Mouse (Mus musculus) stomach, embryonic 14.5 days (tissue): ENCODE measurements at regions not wholly inside any gene's neighbourhood (a gene's known extent, or its start where the extent isn't known, plus 50 kb on each side); places are given as distances from the start of the nearest gene placed in this dataset.

ENCODE experiments used
- ATAC-seq: fragments of 200-750 bp; cut with Nextera tagmentation; 2 replicates; pipeline ENCODE4 v1.8.0; 2017; ENCODE audit warnings: low read depth, moderate TSS enrichment; ENCODE audit not compliant: insufficient number of reproducible peaks, insufficient read depth, low FRiP score
- H3K27ac ChIP-seq: fragments of 300-500 bp; sonication (generic); 2 replicates; pipeline ENCODE4 v1.5.1; 2014; ENCODE audit warnings: mild to moderate bottlenecking, low read length, moderate library complexity, mixed read lengths
- H3K27me3 ChIP-seq: fragments of 300-500 bp; sonication (generic); 2 replicates; pipeline ENCODE4 v1.6.1; 2014; ENCODE audit warnings: low read length, control low read depth, mixed read lengths; ENCODE audit not compliant: control insufficient read depth, insufficient read depth
- H3K36me3 ChIP-seq: fragments of 300-500 bp; sonication (generic); 2 replicates; pipeline ENCODE4 v1.6.1; 2014; ENCODE audit warnings: mild to moderate bottlenecking, control low read depth, low read length, moderate library complexity, mixed read lengths; ENCODE audit not compliant: control insufficient read depth, insufficient read depth
- H3K4me1 ChIP-seq: fragments of 300-500 bp; sonication (generic); 2 replicates; pipeline ENCODE4 v1.6.1; 2014; ENCODE audit warnings: low read length, control low read depth, mixed read lengths; ENCODE audit not compliant: control insufficient read depth, insufficient read depth
- H3K4me2 ChIP-seq: fragments of 300-500 bp; sonication (generic); replicated peaks from 2 replicates; pipeline ENCODE4 v1.6.1; 2014; ENCODE audit warnings: low read depth, low read length, control low read depth
- H3K4me3 ChIP-seq: fragments of 300-500 bp; sonication (generic); 2 replicates; pipeline ENCODE4 v1.5.1; 2014; ENCODE audit warnings: low read depth, low read length, control low read depth
- H3K9ac ChIP-seq: fragments of 300-500 bp; sonication (generic); replicated peaks from 2 replicates; pipeline ENCODE4 v1.6.1; 2014; ENCODE audit warnings: low read depth, mild to moderate bottlenecking, control low read depth, low read length, moderate library complexity, mixed read lengths
- H3K9me3 ChIP-seq: fragments of 300-500 bp; sonication (generic); 2 replicates; pipeline ENCODE4 v1.6.1; 2016; ENCODE audit warnings: low read depth, low read length, control low read depth; ENCODE audit not compliant: control insufficient read depth
- WGBS: fragments of 180-500 bp; shearing (Covaris S2); extraction: QIAGEN DNeasy Blood & Tissue Kit; methylation state at CpG from one replicate; pipeline ENCODE4 v1.1.7; 2014; 5-methylcytosine and 5-hydroxymethylcytosine counted together

DNA sequence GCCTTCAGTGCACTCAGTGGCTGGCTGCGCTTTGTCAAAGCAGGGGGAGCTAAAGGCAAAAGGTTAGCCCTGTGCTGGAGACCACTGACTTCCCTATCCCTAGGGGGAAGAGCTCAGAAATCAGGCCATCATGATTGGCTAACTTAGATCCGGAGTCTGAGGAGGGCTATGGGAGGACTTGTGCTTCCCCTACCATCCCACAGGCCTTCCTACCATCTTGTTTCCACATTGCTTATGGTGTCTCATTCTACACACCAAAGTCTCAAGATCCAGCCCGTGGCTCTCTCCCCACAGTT, 72.9 kb upstream of the 1700024P04Rik start:
- WGBS, result 79% methylated on average over 3 of the region's 3 CpGs
- no peaks in the 10 kb centered on the region for H3K27me3 ChIP-seq
- no peak overlapping the region; the same call in 1 of the 2 replicates for H3K27ac ChIP-seq

DNA sequence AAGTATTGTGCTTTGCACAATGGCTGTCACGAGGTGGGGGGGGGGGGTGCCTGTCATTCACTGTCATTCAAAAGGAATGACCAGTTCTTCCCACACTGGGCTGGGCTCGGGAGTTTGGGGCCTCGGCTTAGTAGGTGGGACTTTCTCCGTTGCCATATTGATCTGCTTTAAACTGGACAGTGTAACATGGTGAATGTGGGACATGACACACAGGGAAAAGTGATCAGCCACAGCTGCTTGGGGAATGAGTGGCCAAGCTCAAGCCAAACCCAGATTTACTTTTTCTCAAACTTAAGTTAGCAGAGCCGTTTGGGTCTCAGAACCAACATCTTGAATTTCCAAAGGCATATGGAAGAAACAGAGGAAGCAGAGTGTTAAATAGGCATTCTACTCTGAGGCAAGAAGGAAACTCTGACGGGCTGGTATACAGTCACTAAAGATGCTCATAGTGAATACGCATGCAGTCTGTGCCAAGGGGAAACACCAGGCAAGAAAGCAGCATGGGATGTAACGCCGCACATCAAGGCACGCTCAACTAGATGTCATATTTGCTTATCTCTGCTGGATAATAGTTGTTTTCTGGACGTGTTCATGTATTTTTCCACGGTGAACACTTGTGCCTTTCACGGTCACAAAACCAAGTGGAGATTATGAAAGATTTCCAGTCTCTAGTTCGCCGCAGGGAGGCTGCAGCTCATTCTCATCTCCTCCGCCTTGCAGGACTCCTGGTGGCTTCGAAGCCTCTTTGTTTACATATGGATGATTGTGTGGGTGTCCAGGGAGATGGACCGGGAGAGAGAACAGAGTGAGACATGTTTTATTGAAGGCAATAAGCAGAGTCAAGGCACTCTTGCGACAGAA, 72.3 kb upstream of the 1700024P04Rik start:
- peak overlapping the region; percentile 52; the same call in 1 of the 2 replicates for H3K27ac ChIP-seq
- H3K4me1 ChIP-seq, result 0 out of 2 replicates have a peak, but pooled peaks cover 9% of the 10 kb centered on the region
- H3K4me2 ChIP-seq, result no peak overlapping the region
- no peaks in the 10 kb centered on the region for H3K9me3 ChIP-seq
- H3K9ac ChIP-seq, result no peak overlapping the region
- no peaks in the 10 kb centered on the region for H3K36me3 ChIP-seq
- H3K4me3 ChIP-seq, result no peak overlapping the region
- ATAC-seq, result no peak
- no peaks in the 10 kb centered on the region for H3K27me3 ChIP-seq
- WGBS, result 62% methylated on average over 19 of the region's 19 CpGs

More for the DNA sequence above, 72.9 kb upstream of the 1700024P04Rik start:
- Histone ChIP-seq H3K36me3 (no peaks in the 10 kb centered on the region), H3K4me2 (no peak overlapping the region), H3K4me1 (0 out of 2 replicates have a peak, but pooled peaks cover 9% of the 10 kb centered on the region), H3K9me3 (no peaks in the 10 kb centered on the region), H3K4me3 (no peak overlapping the region), H3K9ac (no peak overlapping the region)
- no peak for ATAC-seq

DNA sequence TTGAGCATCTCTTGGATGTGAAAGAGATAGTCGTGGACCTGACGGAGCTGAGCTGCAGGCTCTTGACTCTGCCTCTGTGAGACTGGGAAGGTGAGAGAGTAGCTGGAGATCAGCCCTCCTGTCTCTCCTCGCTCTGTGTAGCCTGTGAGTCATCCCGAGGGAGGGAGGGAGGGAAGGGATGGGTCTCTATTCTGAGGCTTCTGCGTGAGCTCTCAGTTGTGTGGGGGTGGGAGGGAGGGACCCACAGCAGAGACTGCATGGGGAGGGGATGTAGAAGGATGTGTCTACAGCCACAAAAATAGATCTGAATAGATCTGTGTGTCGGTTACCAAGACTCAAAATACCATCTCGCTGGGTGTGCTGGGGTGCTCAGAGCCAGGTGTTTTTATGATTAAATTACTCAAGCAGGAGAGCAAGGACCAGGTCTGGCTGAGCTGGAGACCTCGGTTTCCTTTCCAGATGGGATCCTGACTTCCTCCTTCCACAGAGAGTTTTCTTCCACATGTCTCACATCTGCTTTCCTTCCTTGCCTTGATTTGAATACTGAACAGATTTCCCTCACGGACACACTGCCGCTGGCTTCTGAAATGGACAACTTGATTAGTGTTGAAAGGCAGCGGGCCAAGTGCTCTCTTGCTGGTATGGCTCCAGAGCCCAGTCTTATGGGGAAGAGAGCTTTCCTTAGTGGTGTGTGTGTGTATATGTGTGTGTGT, 71.4 kb upstream of the 1700024P04Rik start:
- H3K9me3 ChIP-seq, result no peaks in the 10 kb centered on the region
- H3K4me1 ChIP-seq, result 0 out of 2 replicates have a peak, but pooled peaks cover 9% of the 10 kb centered on the region
- H3K27ac ChIP-seq, result peak overlapping the region; percentile 52
- WGBS, result 40% methylated on average over 11 of the region's 11 CpGs
- no peaks in the 10 kb centered on the region for H3K27me3 ChIP-seq
- H3K4me2 ChIP-seq, result no peak overlapping the region
- H3K9ac ChIP-seq, result no peak overlapping the region
- H3K36me3 ChIP-seq, result no peaks in the 10 kb centered on the region
- peak; percentile 46; the same call in 1 of the 2 replicates for ATAC-seq
- no peak overlapping the region for H3K4me3 ChIP-seq

DNA sequence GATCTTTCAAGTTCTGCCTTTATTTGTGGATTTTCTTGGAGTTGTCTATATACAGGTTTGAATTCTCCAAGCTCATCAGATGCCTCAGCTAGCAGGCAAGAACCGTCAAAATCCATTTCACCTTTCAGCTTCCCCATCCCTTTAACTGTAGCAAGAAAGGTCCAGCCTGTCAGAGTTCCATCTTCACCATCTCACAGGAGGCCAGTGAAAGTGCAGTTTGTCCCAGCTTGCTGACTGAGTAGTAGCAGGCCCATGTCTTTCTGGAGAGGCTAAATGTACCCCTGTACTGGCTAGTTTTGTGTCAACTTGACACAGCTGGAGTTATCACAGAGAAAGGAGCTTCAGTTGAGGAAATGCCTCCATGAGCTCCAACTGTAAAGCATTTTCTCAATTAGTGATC, 67.7 kb upstream of the 1700024P04Rik start:
- Histone ChIP-seq H3K36me3 (no peaks in the 10 kb centered on the region), H3K27ac (no peak overlapping the region), H3K4me2 (no peak overlapping the region), H3K9ac (no peak overlapping the region), H3K27me3 (no peaks in the 10 kb centered on the region), H3K4me1 (0 out of 2 replicates have a peak, but pooled peaks cover 8% of the 10 kb centered on the region), H3K9me3 (no peaks in the 10 kb centered on the region), H3K4me3 (no peak overlapping the region)
- no peak for ATAC-seq
- WGBS, result 81% methylated on average over 1 of the region's 1 CpGs

DNA sequence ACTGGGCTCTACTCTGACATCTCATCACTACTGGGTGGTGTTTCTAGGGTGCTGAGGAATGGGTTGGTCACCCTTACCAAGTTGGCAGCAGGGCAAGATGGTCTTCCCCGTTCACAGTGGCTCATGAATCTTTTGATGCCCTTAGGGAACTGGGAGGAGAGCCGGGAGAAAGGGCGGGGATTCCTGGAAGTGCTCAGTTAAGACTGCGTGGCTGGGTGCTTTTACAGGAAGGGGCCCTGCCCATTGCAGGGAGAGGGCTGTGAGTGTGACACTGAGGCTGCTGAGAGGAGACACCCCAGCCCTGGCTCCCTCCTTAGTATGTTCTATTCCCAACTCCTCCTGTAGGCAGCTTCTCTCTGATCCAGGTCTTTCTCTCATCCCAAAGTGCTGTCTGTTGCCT, 65.3 kb upstream of the 1700024P04Rik start:
- WGBS, result 49% methylated on average over 4 of the region's 4 CpGs

DNA sequence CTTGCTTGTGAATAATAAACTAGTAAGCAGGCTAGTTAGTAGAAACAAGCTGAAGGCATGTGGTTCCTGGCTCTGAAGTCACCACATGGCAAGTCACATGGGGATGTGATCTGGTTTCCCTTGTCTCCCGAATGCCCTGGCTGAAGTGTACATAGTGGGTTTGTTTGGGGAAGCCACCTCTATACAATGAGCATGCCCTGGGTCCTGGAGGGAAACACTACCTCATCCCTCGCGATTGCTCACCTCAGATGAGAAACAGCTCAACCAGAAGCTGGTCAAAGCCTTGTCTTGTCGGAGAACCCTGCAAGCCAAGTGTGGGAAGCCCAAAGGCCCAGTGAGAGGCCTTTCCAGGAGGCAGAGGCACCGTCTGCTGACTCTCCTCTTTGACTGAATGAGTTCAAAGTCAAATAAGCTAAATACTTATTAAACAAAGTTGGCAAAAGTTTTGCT, 64.3 kb upstream of the 1700024P04Rik start:
- H3K9me3 ChIP-seq, result no peaks in the 10 kb centered on the region
- no peaks in the 10 kb centered on the region for H3K27me3 ChIP-seq
- no peaks in the 10 kb centered on the region for H3K4me1 ChIP-seq
- H3K27ac ChIP-seq, result no peak overlapping the region
- 67% methylated on average over 5 of the region's 5 CpGs for WGBS
- no peak overlapping the region for H3K4me3 ChIP-seq
- ATAC-seq, result no peak
- no peaks in the 10 kb centered on the region for H3K36me3 ChIP-seq
- H3K4me2 ChIP-seq, result no peak overlapping the region
- no peak overlapping the region for H3K9ac ChIP-seq

More for the DNA sequence above, 65.3 kb upstream of the 1700024P04Rik start:
- Histone ChIP-seq H3K9ac (no peak overlapping the region), H3K27ac (no peak overlapping the region), H3K4me1 (no peaks in the 10 kb centered on the region), H3K27me3 (no peaks in the 10 kb centered on the region), H3K9me3 (no peaks in the 10 kb centered on the region), H3K36me3 (no peaks in the 10 kb centered on the region), H3K4me3 (no peak overlapping the region), H3K4me2 (no peak overlapping the region)
- ATAC-seq, result no peak

DNA sequence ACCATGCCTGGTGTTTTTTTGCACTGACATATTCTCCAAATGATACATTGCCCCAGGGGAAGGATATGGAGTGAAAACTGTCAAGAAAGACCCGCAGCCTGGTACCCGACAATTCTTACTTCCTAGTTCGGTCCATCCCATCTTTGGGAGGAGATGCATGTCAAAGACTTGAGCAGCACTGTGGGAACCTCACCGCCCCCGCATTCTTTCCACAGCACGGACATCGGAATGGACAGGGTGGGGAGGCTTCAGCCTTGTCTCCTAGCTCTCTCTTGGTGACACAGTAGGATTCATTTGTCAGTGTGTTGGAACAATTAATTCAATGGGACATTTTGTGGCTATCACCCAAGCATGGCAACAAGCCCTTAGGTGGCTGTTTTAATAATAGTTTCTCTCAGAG, 62.9 kb upstream of the 1700024P04Rik start:
- no peak for ATAC-seq
- 79% methylated on average over 7 of the region's 7 CpGs for WGBS

DNA sequence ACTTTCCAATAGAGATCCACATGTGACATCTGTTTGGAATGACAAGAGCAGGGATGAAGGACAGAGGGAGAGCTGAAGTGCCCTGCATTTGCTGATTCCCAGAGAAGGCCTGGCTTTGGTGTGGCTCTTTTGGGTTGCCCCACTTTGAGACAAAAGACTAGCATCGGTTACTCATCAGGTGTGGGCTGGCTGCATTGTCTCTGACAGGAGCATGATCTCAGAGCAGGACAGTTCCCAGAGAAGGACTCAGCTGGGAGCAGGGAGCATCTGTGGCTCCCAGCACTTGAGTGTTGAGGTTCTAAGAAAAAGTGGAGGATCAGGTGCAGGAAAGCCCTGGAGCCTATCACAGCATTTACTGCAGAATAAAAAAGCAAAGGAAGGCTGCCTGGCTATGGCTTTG, 62.4 kb upstream of the 1700024P04Rik start:
- Histone ChIP-seq H3K36me3 (no peaks in the 10 kb centered on the region), H3K4me3 (no peak overlapping the region), H3K27ac (no peak overlapping the region), H3K9ac (no peak overlapping the region), H3K9me3 (no peaks in the 10 kb centered on the region), H3K4me1 (no peaks in the 10 kb centered on the region), H3K27me3 (no peaks in the 10 kb centered on the region), H3K4me2 (no peak overlapping the region)
- 88% methylated on average over 1 of the region's 1 CpGs for WGBS
- no peak for ATAC-seq

More for the DNA sequence above, 62.9 kb upstream of the 1700024P04Rik start:
- Histone ChIP-seq H3K27ac (no peak overlapping the region), H3K36me3 (no peaks in the 10 kb centered on the region), H3K27me3 (no peaks in the 10 kb centered on the region), H3K9ac (no peak overlapping the region), H3K4me2 (no peak overlapping the region), H3K9me3 (no peaks in the 10 kb centered on the region), H3K4me3 (no peak overlapping the region), H3K4me1 (no peaks in the 10 kb centered on the region)
